Mouse (Mus musculus): ENCODE measurements around the gene Adrm1. TPM values are rescaled to one million over a fixed set of nuclear protein-coding genes. Genes with fewer than 3 reads are reported as not detected.

Adrm1 gene
- polyA plus RNA-seq (2014; fragmentation: Nextera tagmentation; extraction: Ambion mirVana) = 200 and 207 TPM in 2 replicates

GRCm38 (mm10) chr2:180170806-180171521 lies at the start of gene Adrm1:
Adrm1 (plus strand) TSS chr2:180171485.
- no peaks in the 10 kb centered on the region for H3K27me3 ChIP-seq (ENCODE audit: control insufficient read depth, insufficient read depth, low read length)
- WGBS = 6% methylated on average over 41 of the region's 41 CpGs
- peak within 1 kb of the TSS; percentile 59 for H3K27ac ChIP-seq (ENCODE audit: low read depth, low read length)
- peak within 1 kb of the TSS; percentile 93 for H3K9ac ChIP-seq (ENCODE audit: low read length)
- peak within 1 kb of the TSS; percentile 91 for H3K4me2 ChIP-seq (ENCODE audit: low read depth, low read length, severe bottlenecking)
- H3K9me3 ChIP-seq (ENCODE audit: control insufficient read depth, low read length) = no peaks in the 10 kb centered on the region
- ATAC-seq (replicated peaks; ENCODE audit: low FRiP score) = peak; percentile 99
- no peaks in the 10 kb centered on the region; the same call in 1 of the 2 replicates for H3K36me3 ChIP-seq (ENCODE audit: control insufficient read depth, insufficient read depth, low read length)
- DNase-seq (ENCODE audit: low spot score) = peak; percentile 99
- H3K4me3 ChIP-seq (ENCODE audit: low read depth, low read length) = peak within 1 kb of the TSS; percentile 99
- peaks cover 13% of the 10 kb centered on the region for H3K4me1 ChIP-seq (replicated peaks; ENCODE audit: control insufficient read depth, insufficient read depth, low read length)

GRCm38 (mm10) chr2:180124192-180124591 lies 47.1 kb upstream of the Adrm1 start:
- DNase-seq (ENCODE audit: low spot score) = no peak

GRCm38 (mm10) chr2:180126195-180126594 lies 45.1 kb upstream of the Adrm1 start:
- Histone ChIP-seq H3K4me3 (ENCODE audit: low read depth, low read length) (no peak overlapping the region), H3K9me3 (ENCODE audit: control insufficient read depth, low read length) (no peaks in the 10 kb centered on the region), H3K36me3 (ENCODE audit: control insufficient read depth, insufficient read depth, low read length) (no peaks in the 10 kb centered on the region), H3K27ac (ENCODE audit: low read depth, low read length) (no peak overlapping the region), H3K4me1 (replicated peaks; ENCODE audit: control insufficient read depth, insufficient read depth, low read length) (peaks cover 3% of the 10 kb centered on the region; the same call in 1 of the 2 replicates), H3K9ac (ENCODE audit: low read length) (0 out of 2 replicates have a peak overlapping the region, but pooled peaks have one; percentile 3), H3K27me3 (ENCODE audit: control insufficient read depth, insufficient read depth, low read length) (no peaks in the 10 kb centered on the region), H3K4me2 (ENCODE audit: low read depth, low read length, severe bottlenecking) (no peak overlapping the region)
- no peak for DNase-seq (ENCODE audit: low spot score)
- 16% methylated on average over 4 of the region's 4 CpGs for WGBS
- ATAC-seq (replicated peaks; ENCODE audit: low FRiP score) = no peak

More at GRCm38 (mm10) chr2:180124192-180124591, 47.1 kb upstream of the Adrm1 start:
- ATAC-seq (replicated peaks; ENCODE audit: low FRiP score) = no peak
- WGBS = 81% methylated on average over 2 of the region's 2 CpGs
- Histone ChIP-seq H3K9me3 (ENCODE audit: control insufficient read depth, low read length) (no peaks in the 10 kb centered on the region), H3K9ac (ENCODE audit: low read length) (no peak overlapping the region), H3K36me3 (ENCODE audit: control insufficient read depth, insufficient read depth, low read length) (no peaks in the 10 kb centered on the region), H3K27me3 (ENCODE audit: control insufficient read depth, insufficient read depth, low read length) (no peaks in the 10 kb centered on the region), H3K4me1 (replicated peaks; ENCODE audit: control insufficient read depth, insufficient read depth, low read length) (peaks cover 7% of the 10 kb centered on the region; the same call in 1 of the 2 replicates), H3K27ac (ENCODE audit: low read depth, low read length) (no peak overlapping the region), H3K4me2 (ENCODE audit: low read depth, low read length, severe bottlenecking) (no peak overlapping the region), H3K4me3 (ENCODE audit: low read depth, low read length) (no peak overlapping the region)

GRCm38 (mm10) chr2:180127675-180128074 lies 43.6 kb upstream of the Adrm1 start:
- WGBS = 63% methylated on average over 1 of the region's 1 CpGs
- Histone ChIP-seq H3K9ac (ENCODE audit: low read length) (no peak overlapping the region), H3K4me2 (ENCODE audit: low read depth, low read length, severe bottlenecking) (no peak overlapping the region), H3K36me3 (ENCODE audit: control insufficient read depth, insufficient read depth, low read length) (no peaks in the 10 kb centered on the region), H3K27me3 (ENCODE audit: control insufficient read depth, insufficient read depth, low read length) (no peaks in the 10 kb centered on the region), H3K27ac (ENCODE audit: low read depth, low read length) (no peak overlapping the region), H3K4me3 (ENCODE audit: low read depth, low read length) (no peak overlapping the region), H3K4me1 (replicated peaks; ENCODE audit: control insufficient read depth, insufficient read depth, low read length) (peaks cover 3% of the 10 kb centered on the region; the same call in 1 of the 2 replicates), H3K9me3 (ENCODE audit: control insufficient read depth, low read length) (no peaks in the 10 kb centered on the region)
- no peak for DNase-seq (ENCODE audit: low spot score)
- ATAC-seq (replicated peaks; ENCODE audit: low FRiP score) = no peak

DNA sequence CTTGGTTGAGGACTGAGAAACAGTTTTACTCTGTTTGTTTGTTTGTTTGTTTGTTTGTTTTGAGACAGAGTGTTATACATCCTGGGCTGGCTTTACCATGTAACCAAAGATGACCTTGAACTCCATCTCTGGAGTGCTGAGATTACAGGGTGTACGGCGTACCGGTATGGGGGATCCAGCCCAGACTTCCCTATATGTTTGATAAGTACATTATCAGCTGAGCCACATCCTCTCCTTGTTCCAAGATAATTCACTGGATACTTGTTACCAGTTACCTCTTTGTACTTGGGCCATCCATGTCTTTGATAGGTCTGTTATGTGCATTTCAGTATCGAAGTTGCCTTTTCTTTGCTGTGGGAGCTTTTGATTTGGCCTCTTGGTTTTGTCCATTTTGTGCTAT lies 38.1 kb upstream of the Adrm1 start:
- no peaks in the 10 kb centered on the region for H3K36me3 ChIP-seq (ENCODE audit: control insufficient read depth, insufficient read depth, low read length)
- no peak for ATAC-seq (replicated peaks; ENCODE audit: low FRiP score)
- WGBS = 95% methylated on average over 4 of the region's 4 CpGs
- H3K9ac ChIP-seq (ENCODE audit: low read length) = no peak overlapping the region
- H3K27ac ChIP-seq (ENCODE audit: low read depth, low read length) = no peak overlapping the region
- DNase-seq (ENCODE audit: low spot score) = no peak
- H3K27me3 ChIP-seq (ENCODE audit: control insufficient read depth, insufficient read depth, low read length) = no peaks in the 10 kb centered on the region
- H3K4me2 ChIP-seq (ENCODE audit: low read depth, low read length, severe bottlenecking) = no peak overlapping the region
- no peaks in the 10 kb centered on the region for H3K4me1 ChIP-seq (replicated peaks; ENCODE audit: control insufficient read depth, insufficient read depth, low read length)
- H3K9me3 ChIP-seq (ENCODE audit: control insufficient read depth, low read length) = no peaks in the 10 kb centered on the region
- H3K4me3 ChIP-seq (ENCODE audit: low read depth, low read length) = no peak overlapping the region

GRCm38 (mm10) chr2:180133911-180134310 lies 37.4 kb upstream of the Adrm1 start:
- Histone ChIP-seq H3K4me2 (ENCODE audit: low read depth, low read length, severe bottlenecking) (no peak overlapping the region), H3K9me3 (ENCODE audit: control insufficient read depth, low read length) (no peaks in the 10 kb centered on the region), H3K27me3 (ENCODE audit: control insufficient read depth, insufficient read depth, low read length) (no peaks in the 10 kb centered on the region), H3K4me3 (ENCODE audit: low read depth, low read length) (no peak overlapping the region), H3K27ac (ENCODE audit: low read depth, low read length) (no peak overlapping the region), H3K36me3 (ENCODE audit: control insufficient read depth, insufficient read depth, low read length) (no peaks in the 10 kb centered on the region), H3K9ac (ENCODE audit: low read length) (no peak overlapping the region), H3K4me1 (replicated peaks; ENCODE audit: control insufficient read depth, insufficient read depth, low read length) (no peaks in the 10 kb centered on the region)
- ATAC-seq (replicated peaks; ENCODE audit: low FRiP score) (no peak), DNase-seq (ENCODE audit: low spot score) (no peak)
- 87% methylated on average over 3 of the region's 3 CpGs for WGBS

DNA sequence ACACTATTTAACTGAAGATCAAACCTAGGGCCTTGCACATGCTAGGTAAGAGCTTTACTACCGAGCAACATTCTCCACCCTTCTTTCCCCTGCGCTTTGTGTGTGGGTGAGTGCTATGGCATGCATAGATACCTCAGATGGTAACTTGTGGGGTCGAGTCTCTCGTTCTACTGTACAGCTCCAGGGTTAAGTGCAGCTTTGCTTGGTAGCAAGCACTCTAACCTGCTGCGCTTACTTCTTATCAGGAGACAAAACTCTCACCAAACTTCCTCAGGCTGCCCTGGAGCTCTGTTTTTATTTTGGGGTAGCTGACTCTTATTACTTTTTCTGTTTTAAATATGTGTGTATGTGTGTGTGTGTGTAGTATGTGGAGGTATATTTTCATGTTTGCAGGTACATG lies 35.9 kb upstream of the Adrm1 start:
- Histone ChIP-seq H3K27me3 (ENCODE audit: control insufficient read depth, insufficient read depth, low read length) (no peaks in the 10 kb centered on the region), H3K9me3 (ENCODE audit: control insufficient read depth, low read length) (no peaks in the 10 kb centered on the region), H3K4me1 (replicated peaks; ENCODE audit: control insufficient read depth, insufficient read depth, low read length) (no peaks in the 10 kb centered on the region), H3K27ac (ENCODE audit: low read depth, low read length) (no peak overlapping the region), H3K4me2 (ENCODE audit: low read depth, low read length, severe bottlenecking) (no peak overlapping the region), H3K9ac (ENCODE audit: low read length) (no peak overlapping the region), H3K36me3 (ENCODE audit: control insufficient read depth, insufficient read depth, low read length) (no peaks in the 10 kb centered on the region), H3K4me3 (ENCODE audit: low read depth, low read length) (no peak overlapping the region)
- DNase-seq (ENCODE audit: low spot score) = no peak
- 85% methylated on average over 5 of the region's 5 CpGs for WGBS
- ATAC-seq (replicated peaks; ENCODE audit: low FRiP score) = no peak

DNA sequence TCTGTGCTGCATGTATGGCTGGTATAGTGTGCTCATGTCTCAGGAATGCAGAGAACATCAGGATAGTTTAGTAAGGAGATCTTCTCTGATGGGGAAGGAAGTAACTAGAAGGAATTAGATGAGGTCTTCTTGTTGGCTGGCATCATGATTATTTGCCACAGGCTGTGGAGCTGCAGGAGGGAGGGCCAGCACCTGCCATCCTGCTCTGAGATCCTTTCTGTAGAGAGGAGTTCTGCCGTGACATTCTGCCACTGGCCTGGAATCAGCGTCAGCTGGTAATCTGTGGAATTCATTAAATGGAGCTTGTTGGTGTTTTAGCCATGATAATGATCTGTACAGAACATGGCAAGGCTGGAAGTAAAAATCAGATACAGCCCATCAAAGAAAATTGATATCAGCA lies 25.2 kb upstream of the Adrm1 start:
- H3K9me3 ChIP-seq (ENCODE audit: control insufficient read depth, low read length) = no peaks in the 10 kb centered on the region
- 91% methylated on average over 2 of the region's 2 CpGs for WGBS
- H3K36me3 ChIP-seq (ENCODE audit: control insufficient read depth, insufficient read depth, low read length) = no peaks in the 10 kb centered on the region; the same call in 1 of the 2 replicates
- no peaks in the 10 kb centered on the region for H3K27me3 ChIP-seq (ENCODE audit: control insufficient read depth, insufficient read depth, low read length)
- ATAC-seq (replicated peaks; ENCODE audit: low FRiP score) (no peak), DNase-seq (ENCODE audit: low spot score) (no peak)
- no peak overlapping the region for H3K4me2 ChIP-seq (ENCODE audit: low read depth, low read length, severe bottlenecking)
- no peak overlapping the region for H3K9ac ChIP-seq (ENCODE audit: low read length)
- H3K4me1 ChIP-seq (replicated peaks; ENCODE audit: control insufficient read depth, insufficient read depth, low read length) = no peaks in the 10 kb centered on the region
- H3K27ac ChIP-seq (ENCODE audit: low read depth, low read length) = no peak overlapping the region
- no peak overlapping the region for H3K4me3 ChIP-seq (ENCODE audit: low read depth, low read length)

GRCm38 (mm10) chr2:180147379-180147778 lies 23.9 kb upstream of the Adrm1 start:
- no peak overlapping the region for H3K9ac ChIP-seq (ENCODE audit: low read length)
- H3K27ac ChIP-seq (ENCODE audit: low read depth, low read length) = no peak overlapping the region
- H3K4me2 ChIP-seq (ENCODE audit: low read depth, low read length, severe bottlenecking) = no peak overlapping the region
- H3K36me3 ChIP-seq (ENCODE audit: control insufficient read depth, insufficient read depth, low read length) = no peaks in the 10 kb centered on the region; the same call in 1 of the 2 replicates
- no peaks in the 10 kb centered on the region for H3K4me1 ChIP-seq (replicated peaks; ENCODE audit: control insufficient read depth, insufficient read depth, low read length)
- H3K9me3 ChIP-seq (ENCODE audit: control insufficient read depth, low read length) = no peaks in the 10 kb centered on the region
- DNase-seq (ENCODE audit: low spot score) = no peak
- no peak for ATAC-seq (replicated peaks; ENCODE audit: low FRiP score)
- no peaks in the 10 kb centered on the region for H3K27me3 ChIP-seq (ENCODE audit: control insufficient read depth, insufficient read depth, low read length)
- 89% methylated on average over 6 of the region's 6 CpGs for WGBS
- H3K4me3 ChIP-seq (ENCODE audit: low read depth, low read length) = no peak overlapping the region
